Mouse (Mus musculus) embryonic fibroblast, embryonic 13.5 days (primary cell): ENCODE measurements at regions not wholly inside any gene's neighbourhood (a gene's known extent, or its start where the extent isn't known, plus 50 kb on each side); places are given as distances from the start of the nearest gene placed in this dataset.

ENCODE experiments used
- CTCF ChIP-seq: IDR thresholded peaks from 2 replicates; pipeline ENCODE4 v1.5.1; 2011; ENCODE audit warnings: mild to moderate bottlenecking, control low read depth, low read length, moderate library complexity, borderline replicate concordance; ENCODE audit not compliant: insufficient read depth
- POLR2A ChIP-seq: IDR thresholded peaks from 2 replicates; pipeline ENCODE4 v1.6.1; 2011; ENCODE audit warnings: low read depth, mild to moderate bottlenecking, control low read depth, low read length, moderate library complexity

- TF ChIP-seq CTCF, result no peak
- TF ChIP-seq POLR2A, result no peak
These were observed 68.1 kb downstream of the Klf4 start for GRCm38 (mm10) chr4:55464192-55464591.
